Mouse (Mus musculus) neural tube, embryonic 13.5 days (tissue): ENCODE data around the gene Hid1. TPM values are rescaled to one million over a fixed set of nuclear protein-coding genes. Genes with fewer than 3 reads are reported as not detected.
A peak's percentile ranks its signal among the peaks of the same experiment; 100 is the strongest.

ENCODE experiments used
- ATAC-seq: fragments of 200-750 bp; cut with Nextera tagmentation; 2 replicates; pipeline ENCODE4 v1.8.0; 2017; ENCODE audit warnings: low read depth, mild to moderate bottlenecking, moderate TSS enrichment, moderate library complexity
- H3K27ac ChIP-seq: fragments of 300-500 bp; sonication (generic); replicated peaks from 2 replicates; pipeline ENCODE4 v1.5.1; 2015; ENCODE audit warnings: moderate library complexity, mild to moderate bottlenecking, inconsistent platforms
- H3K27me3 ChIP-seq: fragments of 300-500 bp; sonication (generic); 2 replicates; pipeline ENCODE4 v1.6.1; 2015; ENCODE audit warnings: mild to moderate bottlenecking, inconsistent platforms
- H3K36me3 ChIP-seq: fragments of 300-500 bp; sonication (generic); 2 replicates; pipeline ENCODE4 v1.6.1; 2015; ENCODE audit warnings: mild to moderate bottlenecking, inconsistent platforms
- H3K4me1 ChIP-seq: fragments of 300-500 bp; sonication (generic); replicated peaks from 2 replicates; pipeline ENCODE4 v1.6.1; 2015; ENCODE audit warnings: inconsistent platforms
- H3K4me2 ChIP-seq: fragments of 300-500 bp; sonication (generic); 2 replicates; pipeline ENCODE4 v1.6.1; 2015; ENCODE audit warnings: inconsistent platforms, mild to moderate bottlenecking, moderate library complexity
- H3K4me3 ChIP-seq: fragments of 300-500 bp; sonication (generic); 2 replicates; pipeline ENCODE4 v1.5.1; 2015; ENCODE audit warnings: mild to moderate bottlenecking, inconsistent platforms
- H3K9ac ChIP-seq: fragments of 300-500 bp; sonication (generic); 2 replicates; pipeline ENCODE4 v1.6.1; 2015; ENCODE audit warnings: moderate library complexity, mild to moderate bottlenecking, inconsistent platforms
- H3K9me3 ChIP-seq: fragments of 300-500 bp; sonication (generic); 2 replicates; pipeline ENCODE4 v1.6.1; 2016; ENCODE audit warnings: inconsistent platforms
- WGBS: fragments of 180-500 bp; shearing (Covaris S2); methylation state at CpG from one replicate; pipeline ENCODE4 v1.1.7; 2015; 5-methylcytosine and 5-hydroxymethylcytosine counted together
- polyA plus RNA-seq: library from polyadenylated mRNA; unstranded; fragments of >200 nt; fragmentation: Nextera tagmentation; extraction: Ambion mirVana; gene quantifications from 2 replicates; pipeline ENCODE4 v1.2.1, GENCODE M21; 2015

Hid1 gene
- polyA plus RNA-seq, 1 experiment from 2014 or later = 44.6 TPM

- Histone ChIP-seq H3K4me3 (no peak overlapping the region), H3K4me2 (no peak overlapping the region), H3K36me3 (peaks cover 54% of the 10 kb centered on the region), H3K9ac (no peak overlapping the region), H3K27me3 (peaks cover 26% of the 10 kb centered on the region), H3K27ac (no peak overlapping the region), H3K9me3 (no peaks in the 10 kb centered on the region), H3K4me1 (no peaks in the 10 kb centered on the region; the same call in 1 of the 2 replicates)
- no peak for ATAC-seq
- WGBS = 71% methylated on average over 4 of the region's 4 CpGs
Measured at GRCm38 (mm10) chr11:115349976-115350375, 17.6 kb downstream of the Hid1 start.

- Histone ChIP-seq H3K4me1 (no peaks in the 10 kb centered on the region; the same call in 1 of the 2 replicates), H3K27ac (no peak overlapping the region), H3K4me3 (no peak overlapping the region), H3K9ac (no peak overlapping the region), H3K27me3 (peaks cover 36% of the 10 kb centered on the region), H3K4me2 (no peak overlapping the region), H3K9me3 (no peaks in the 10 kb centered on the region), H3K36me3 (peaks cover 51% of the 10 kb centered on the region)
- ATAC-seq = no peak
- WGBS = 57% methylated on average over 17 of the region's 17 CpGs
Measured at GRCm38 (mm10) chr11:115348681-115349248, 18.8 kb downstream of the Hid1 start.

- Histone ChIP-seq H3K4me3 (no peak overlapping the region), H3K4me2 (no peak overlapping the region), H3K27ac (no peak overlapping the region), H3K36me3 (peaks cover 23% of the 10 kb centered on the region), H3K4me1 (no peaks in the 10 kb centered on the region; the same call in 1 of the 2 replicates), H3K9me3 (no peaks in the 10 kb centered on the region), H3K9ac (no peak overlapping the region), H3K27me3 (peaks cover 39% of the 10 kb centered on the region)
- no peak for ATAC-seq
- 51% methylated on average over 7 of the region's 7 CpGs for WGBS
Measured at GRCm38 (mm10) chr11:115345515-115345914, 22.0 kb downstream of the Hid1 start.

GRCm38 (mm10) chr11:115344967-115345366 lies 22.6 kb downstream of the Hid1 start:
- 12% methylated on average over 12 of the region's 12 CpGs for WGBS
- Histone ChIP-seq H3K36me3 (peaks cover 18% of the 10 kb centered on the region), H3K27me3 (peaks cover 34% of the 10 kb centered on the region), H3K9ac (no peak overlapping the region), H3K27ac (no peak overlapping the region), H3K9me3 (no peaks in the 10 kb centered on the region), H3K4me1 (no peaks in the 10 kb centered on the region; the same call in 1 of the 2 replicates), H3K4me3 (no peak overlapping the region), H3K4me2 (no peak overlapping the region)
- no peak for ATAC-seq

- H3K27me3 ChIP-seq = peaks cover 48% of the 10 kb centered on the region
- H3K27ac ChIP-seq = no peak overlapping the region
- H3K9ac ChIP-seq = no peak overlapping the region
- H3K36me3 ChIP-seq = no peaks in the 10 kb centered on the region
- no peak overlapping the region for H3K4me2 ChIP-seq
- H3K9me3 ChIP-seq = no peaks in the 10 kb centered on the region
- H3K4me1 ChIP-seq = no peaks in the 10 kb centered on the region; the same call in 1 of the 2 replicates
- ATAC-seq = no peak
- WGBS = 67% methylated on average over 6 of the region's 6 CpGs
- no peak overlapping the region for H3K4me3 ChIP-seq
Measured at GRCm38 (mm10) chr11:115341866-115342265, 25.7 kb downstream of the Hid1 start.

- no peaks in the 10 kb centered on the region for H3K4me1 ChIP-seq
- H3K36me3 ChIP-seq = no peaks in the 10 kb centered on the region
- no peak overlapping the region for H3K27ac ChIP-seq
- H3K4me3 ChIP-seq = no peak overlapping the region
- no peaks in the 10 kb centered on the region for H3K9me3 ChIP-seq
- no peak overlapping the region for H3K9ac ChIP-seq
- no peak for ATAC-seq
- peaks cover 52% of the 10 kb centered on the region for H3K27me3 ChIP-seq
- no peak overlapping the region for H3K4me2 ChIP-seq
- 71% methylated on average over 2 of the region's 2 CpGs for WGBS
Measured at GRCm38 (mm10) chr11:115341246-115341645, 26.3 kb downstream of the Hid1 start.

- 86% methylated on average over 1 of the region's 1 CpGs for WGBS
- no peaks in the 10 kb centered on the region for H3K9me3 ChIP-seq
- no peak overlapping the region for H3K4me2 ChIP-seq
- H3K4me1 ChIP-seq = peaks cover 14% of the 10 kb centered on the region
- no peaks in the 10 kb centered on the region for H3K36me3 ChIP-seq
- ATAC-seq = no peak
- no peak overlapping the region for H3K27ac ChIP-seq
- no peak overlapping the region for H3K9ac ChIP-seq
- H3K27me3 ChIP-seq = peaks cover 61% of the 10 kb centered on the region
- no peak overlapping the region for H3K4me3 ChIP-seq
Measured at GRCm38 (mm10) chr11:115337826-115338225, 29.7 kb downstream of the Hid1 start.

GRCm38 (mm10) chr11:115337350-115337749 lies 30.2 kb downstream of the Hid1 start:
- Histone ChIP-seq H3K4me1 (peaks cover 14% of the 10 kb centered on the region), H3K4me3 (no peak overlapping the region), H3K27me3 (peaks cover 64% of the 10 kb centered on the region), H3K4me2 (no peak overlapping the region), H3K9me3 (no peaks in the 10 kb centered on the region), H3K9ac (no peak overlapping the region), H3K36me3 (no peaks in the 10 kb centered on the region), H3K27ac (no peak overlapping the region)
- 77% methylated on average over 3 of the region's 3 CpGs for WGBS
- no peak for ATAC-seq

- Histone ChIP-seq H3K4me1 (peaks cover 14% of the 10 kb centered on the region), H3K4me2 (no peak overlapping the region), H3K9ac (no peak overlapping the region), H3K36me3 (no peaks in the 10 kb centered on the region), H3K27ac (no peak overlapping the region), H3K4me3 (no peak overlapping the region), H3K9me3 (no peaks in the 10 kb centered on the region), H3K27me3 (peaks cover 74% of the 10 kb centered on the region)
- no peak for ATAC-seq
- 25% methylated on average over 6 of the region's 6 CpGs for WGBS
Measured at GRCm38 (mm10) chr11:115336115-115336514, 31.4 kb downstream of the Hid1 start.

GRCm38 (mm10) chr11:115335223-115335622 lies 32.3 kb downstream of the Hid1 start:
- peaks cover 74% of the 10 kb centered on the region for H3K27me3 ChIP-seq

GRCm38 (mm10) chr11:115334531-115334930 lies 33.0 kb downstream of the Hid1 start, which contains the start of gene Otop3:
Gene Otop3, plus strand, starts transcription at chr11:115334731.
- peak within 1 kb of the TSS; percentile 34 for H3K4me3 ChIP-seq
- no peak within 1 kb of the TSS for H3K27ac ChIP-seq
- no peaks in the 10 kb centered on the region for H3K9me3 ChIP-seq
- H3K4me1 ChIP-seq = peaks cover 14% of the 10 kb centered on the region
- ATAC-seq = peak; percentile 32; the same call in 1 of the 2 replicates
- no peaks in the 10 kb centered on the region for H3K36me3 ChIP-seq
- H3K4me2 ChIP-seq = peak within 1 kb of the TSS; percentile 59
- H3K27me3 ChIP-seq = peaks cover 69% of the 10 kb centered on the region
- H3K9ac ChIP-seq = peak within 1 kb of the TSS; percentile 58
- WGBS = 7% methylated on average over 29 of the region's 29 CpGs

More at GRCm38 (mm10) chr11:115335223-115335622, 32.3 kb downstream of the Hid1 start:
- ATAC-seq = no peak
- H3K27ac ChIP-seq = no peak overlapping the region
- 64% methylated on average over 12 of the region's 12 CpGs for WGBS
- H3K4me2 ChIP-seq = peak overlapping the region; percentile 59
- no peak overlapping the region for H3K4me3 ChIP-seq
- no peaks in the 10 kb centered on the region for H3K9me3 ChIP-seq
- H3K36me3 ChIP-seq = no peaks in the 10 kb centered on the region
- peaks cover 14% of the 10 kb centered on the region for H3K4me1 ChIP-seq
- no peak overlapping the region for H3K9ac ChIP-seq

GRCm38 (mm10) chr11:115329339-115329738 lies 38.2 kb downstream of the Hid1 start:
- Histone ChIP-seq H3K4me2 (no peak overlapping the region), H3K36me3 (no peaks in the 10 kb centered on the region), H3K9ac (no peak overlapping the region), H3K27me3 (peaks cover 49% of the 10 kb centered on the region), H3K4me1 (peaks cover 5% of the 10 kb centered on the region), H3K9me3 (no peaks in the 10 kb centered on the region), H3K27ac (no peak overlapping the region), H3K4me3 (no peak overlapping the region)
- 74% methylated on average over 15 of the region's 15 CpGs for WGBS
- no peak for ATAC-seq

GRCm38 (mm10) chr11:115326730-115327129 lies 40.8 kb downstream of the Hid1 start:
- 63% methylated on average over 7 of the region's 7 CpGs for WGBS
- Histone ChIP-seq H3K4me2 (no peak overlapping the region), H3K9ac (no peak overlapping the region), H3K9me3 (no peaks in the 10 kb centered on the region), H3K4me3 (no peak overlapping the region), H3K27ac (no peak overlapping the region), H3K4me1 (peaks cover 19% of the 10 kb centered on the region), H3K27me3 (peaks cover 54% of the 10 kb centered on the region), H3K36me3 (no peaks in the 10 kb centered on the region)
- ATAC-seq = no peak
